Mouse (Mus musculus): ENCODE measurements around the gene Prr11.
"Not testable (repeated sequence)": the region's sequence is repeated elsewhere in the genome, so short reads cannot be mapped to it uniquely, and the experiment has no call there.

Prr11 gene

DNA sequence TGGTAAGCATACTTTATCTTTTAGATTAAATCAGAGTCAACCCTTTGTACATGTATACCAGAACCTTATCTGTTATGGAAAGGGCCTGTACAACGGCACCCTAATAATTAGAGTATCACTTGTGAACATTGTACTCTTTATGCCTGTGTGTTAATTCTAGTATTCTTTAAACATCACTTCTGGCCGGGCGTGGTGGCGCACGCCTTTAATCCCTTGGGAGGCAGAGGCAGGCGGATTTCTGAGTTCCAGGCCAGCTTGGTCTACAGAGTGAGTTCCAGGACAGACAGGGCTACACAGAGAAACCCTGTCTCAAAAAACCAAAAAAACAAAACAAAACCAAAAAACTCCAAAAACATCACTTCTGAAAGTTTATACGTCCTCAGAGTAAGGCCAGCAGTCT, 59.6 kb downstream of the Prr11 start:
- DNase-seq (ENCODE audit: low read depth in 2 of 2, low spot score in 2 of 2): not testable (repeated sequence)

GRCm38 (mm10) chr11:87046968-87047367, 61.5 kb downstream of the Prr11 start:
- no peak for DNase-seq (ENCODE audit: low read depth in 2 of 2, low spot score in 2 of 2)

DNA sequence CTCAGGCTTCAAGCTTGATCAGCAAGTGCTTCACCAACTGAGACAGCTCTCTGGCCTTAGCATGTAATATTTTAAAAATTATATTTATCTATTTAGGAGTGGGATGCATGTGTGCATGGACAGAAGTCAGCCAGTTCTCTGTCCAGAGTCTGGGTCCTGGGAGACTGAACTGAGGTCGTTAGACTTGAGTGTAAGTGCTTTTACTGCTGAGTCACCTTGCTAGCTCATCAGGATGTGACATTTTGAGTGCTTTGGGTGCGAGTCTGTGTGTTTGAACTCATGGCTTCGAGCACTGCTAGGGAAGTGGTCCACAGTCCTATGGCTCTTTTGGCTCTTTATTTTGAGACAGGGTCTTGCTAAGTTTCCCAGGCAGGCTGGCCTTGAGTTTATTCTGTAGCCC, 65.5 kb downstream of the Prr11 start:
- DNase-seq (ENCODE audit: low read depth in 2 of 2, low spot score in 2 of 2): no peak

DNA sequence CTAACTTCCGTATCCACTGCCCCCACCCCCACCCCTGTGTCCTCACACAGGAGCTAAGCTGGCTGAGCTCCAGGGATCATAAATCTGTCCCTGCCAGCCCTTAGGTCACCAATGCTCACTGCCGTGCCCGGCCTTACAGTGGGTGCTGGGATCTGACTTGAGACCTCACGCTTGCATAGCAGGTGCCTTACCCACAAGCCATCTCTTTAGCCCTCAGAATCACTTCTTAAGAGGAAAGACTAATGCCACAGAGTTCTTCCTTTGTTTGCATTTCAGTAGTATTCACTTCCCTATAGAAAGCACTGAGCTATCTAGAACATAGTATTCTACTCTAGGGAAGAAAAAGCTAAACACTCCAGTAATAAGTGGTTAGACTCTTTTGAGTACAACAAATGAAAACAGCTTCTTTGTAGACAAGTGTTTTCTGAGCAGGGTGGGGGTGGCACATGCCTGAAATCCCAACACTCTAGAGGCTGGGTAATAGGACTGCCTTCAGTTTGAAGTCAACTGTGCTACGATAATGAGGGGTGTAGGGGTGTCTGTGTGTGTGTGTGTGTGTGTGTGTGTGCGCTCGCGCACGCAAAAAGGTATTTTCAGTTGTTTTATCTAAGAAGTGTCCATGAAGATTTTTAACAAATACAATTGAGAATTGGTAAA, 69.1 kb downstream of the Prr11 start:
- DNase-seq (ENCODE audit: low read depth in 2 of 2, low spot score in 2 of 2): no peak
